Mouse (Mus musculus) forebrain, embryonic 11.5 days (tissue): ENCODE results near the gene Gatd1. TPM values are rescaled to one million over a fixed set of nuclear protein-coding genes. Genes with fewer than 3 reads are reported as not detected.
A peak's percentile ranks its signal among the peaks of the same experiment; 100 is the strongest.

ENCODE experiments used
- ATAC-seq: fragments of 200-750 bp; cut with Nextera tagmentation; replicated peaks from 2 replicates; pipeline ENCODE4 v1.8.0; 2017; ENCODE audit warnings: moderate TSS enrichment; ENCODE audit not compliant: low FRiP score
- DNase-seq: peaks from one replicate; pipeline ENCODE4 v3.0.0-alpha.2; 2017; ENCODE audit warnings: low spot score
- H3K27ac ChIP-seq: fragments of 300-500 bp; sonication (generic); 2 replicates; pipeline ENCODE4 v1.5.1; 2014; ENCODE audit warnings: low read depth, low read length
- H3K27me3 ChIP-seq: fragments of 300-500 bp; sonication (generic); 2 replicates; pipeline ENCODE4 v1.6.1; 2014; ENCODE audit warnings: mild to moderate bottlenecking, low read length, mixed read lengths; ENCODE audit not compliant: control insufficient read depth, insufficient read depth
- H3K36me3 ChIP-seq: fragments of 300-500 bp; sonication (generic); 2 replicates; pipeline ENCODE4 v1.6.1; 2014; ENCODE audit warnings: mild to moderate bottlenecking, low read length, moderate library complexity, mixed read lengths; ENCODE audit not compliant: control insufficient read depth, insufficient read depth
- H3K4me1 ChIP-seq: fragments of 300-500 bp; sonication (generic); replicated peaks from 2 replicates; pipeline ENCODE4 v1.6.1; 2014; ENCODE audit warnings: low read length, mixed read lengths; ENCODE audit not compliant: control insufficient read depth, insufficient read depth
- H3K4me2 ChIP-seq: fragments of 300-500 bp; sonication (generic); 2 replicates; pipeline ENCODE4 v1.6.1; 2014; ENCODE audit warnings: low read depth, mild to moderate bottlenecking, low read length, moderate library complexity, mixed read lengths; ENCODE audit not compliant: severe bottlenecking
- H3K4me3 ChIP-seq: fragments of 300-500 bp; sonication (generic); 2 replicates; pipeline ENCODE4 v1.5.1; 2014; ENCODE audit warnings: low read depth, low read length
- H3K9ac ChIP-seq: fragments of 300-500 bp; sonication (generic); 2 replicates; pipeline ENCODE4 v1.6.1; 2014; ENCODE audit warnings: low read length
- H3K9me3 ChIP-seq: fragments of 300-500 bp; sonication (generic); 2 replicates; pipeline ENCODE4 v1.6.1; 2016; ENCODE audit warnings: low read length, mixed read lengths; ENCODE audit not compliant: control insufficient read depth
- WGBS: fragments of 180-500 bp; shearing (Covaris S2); extraction: QIAGEN DNeasy Blood & Tissue Kit; methylation state at CpG from one replicate; pipeline ENCODE4 v1.1.7; 2014; 5-methylcytosine and 5-hydroxymethylcytosine counted together
- polyA plus RNA-seq: library from polyadenylated mRNA; unstranded; fragments of >200 nt; fragmentation: Nextera tagmentation; extraction: Ambion mirVana; gene quantifications from 2 replicates; pipeline ENCODE4 v1.2.1, GENCODE M21; 2014

Gatd1 gene
- polyA plus RNA-seq, 1 experiment from 2014 or later: 42.9 TPM

- no peak overlapping the region for H3K4me3 ChIP-seq
- WGBS: 84% methylated on average over 12 of the region's 12 CpGs
- DNase-seq: no peak
- H3K4me2 ChIP-seq: no peak overlapping the region
- peaks cover 4% of the 10 kb centered on the region; the same call in 1 of the 2 replicates for H3K4me1 ChIP-seq
- H3K27me3 ChIP-seq: no peaks in the 10 kb centered on the region
- no peak overlapping the region for H3K27ac ChIP-seq
- H3K9me3 ChIP-seq: no peaks in the 10 kb centered on the region
- no peak for ATAC-seq
- H3K36me3 ChIP-seq: peaks cover 3% of the 10 kb centered on the region; the same call in 1 of the 2 replicates
- H3K9ac ChIP-seq: no peak overlapping the region
Observed at GRCm38 (mm10) chr7:141426948-141427730, 13.2 kb upstream of the Gatd1 start.

- H3K4me1 ChIP-seq: 0 out of 2 replicates have a peak, but pooled peaks cover 2% of the 10 kb centered on the region
- DNase-seq (no peak), ATAC-seq (no peak)
- H3K4me2 ChIP-seq: no peak overlapping the region
- no peaks in the 10 kb centered on the region for H3K36me3 ChIP-seq
- H3K27me3 ChIP-seq: no peaks in the 10 kb centered on the region
- H3K9me3 ChIP-seq: no peaks in the 10 kb centered on the region
- WGBS: 71% methylated on average over 4 of the region's 4 CpGs
- H3K4me3 ChIP-seq: no peak overlapping the region
- no peak overlapping the region for H3K27ac ChIP-seq
- H3K9ac ChIP-seq: no peak overlapping the region
Observed at GRCm38 (mm10) chr7:141423811-141424210, 9.9 kb upstream of the Gatd1 start.

GRCm38 (mm10) chr7:141420030-141420702 lies 6.2 kb upstream of the Gatd1 start:
- ATAC-seq: no peak
- Histone ChIP-seq H3K9me3 (no peaks in the 10 kb centered on the region), H3K4me1 (no peaks in the 10 kb centered on the region), H3K4me3 (no peak overlapping the region), H3K4me2 (no peak overlapping the region), H3K36me3 (no peaks in the 10 kb centered on the region), H3K9ac (no peak overlapping the region), H3K27ac (no peak overlapping the region), H3K27me3 (no peaks in the 10 kb centered on the region)
- DNase-seq: no peak
- 87% methylated on average over 9 of the region's 9 CpGs for WGBS

- no peak overlapping the region for H3K9ac ChIP-seq
- WGBS: 78% methylated on average over 7 of the region's 7 CpGs
- H3K27ac ChIP-seq: no peak overlapping the region
- no peaks in the 10 kb centered on the region for H3K9me3 ChIP-seq
- ATAC-seq (no peak), DNase-seq (no peak)
- H3K4me3 ChIP-seq: no peak overlapping the region
- H3K36me3 ChIP-seq: no peaks in the 10 kb centered on the region
- H3K4me2 ChIP-seq: no peak overlapping the region
- H3K4me1 ChIP-seq: no peaks in the 10 kb centered on the region
- no peaks in the 10 kb centered on the region for H3K27me3 ChIP-seq
Observed at GRCm38 (mm10) chr7:141418970-141419369, 5.0 kb upstream of the Gatd1 start.

- Histone ChIP-seq H3K27ac (no peak overlapping the region), H3K9ac (no peak overlapping the region)
- ATAC-seq: no peak
Observed at GRCm38 (mm10) chr7:141417731-141418681, 4.1 kb upstream of the Gatd1 start.

GRCm38 (mm10) chr7:141416144-141416841 lies 2.4 kb upstream of the Gatd1 start:
- H3K9me3 ChIP-seq: no peaks in the 10 kb centered on the region
- H3K9ac ChIP-seq: no peak overlapping the region
- DNase-seq: peak; percentile 28
- H3K27ac ChIP-seq: no peak overlapping the region
- H3K36me3 ChIP-seq: no peaks in the 10 kb centered on the region
- no peak overlapping the region for H3K4me2 ChIP-seq
- 0 out of 2 replicates have a peak, but pooled peaks cover 3% of the 10 kb centered on the region for H3K4me1 ChIP-seq
- no peaks in the 10 kb centered on the region for H3K27me3 ChIP-seq
- 79% methylated on average over 6 of the region's 6 CpGs for WGBS
- no peak overlapping the region for H3K4me3 ChIP-seq
- ATAC-seq: no peak

More at GRCm38 (mm10) chr7:141417731-141418681, 4.1 kb upstream of the Gatd1 start:
- H3K4me1 ChIP-seq: 0 out of 2 replicates have a peak, but pooled peaks cover 3% of the 10 kb centered on the region
- 71% methylated on average over 8 of the region's 8 CpGs for WGBS
- no peaks in the 10 kb centered on the region for H3K36me3 ChIP-seq
- H3K27me3 ChIP-seq: no peaks in the 10 kb centered on the region
- no peak overlapping the region for H3K4me3 ChIP-seq
- no peak overlapping the region for H3K4me2 ChIP-seq
- no peaks in the 10 kb centered on the region for H3K9me3 ChIP-seq
- peak; percentile 32 for DNase-seq

GRCm38 (mm10) chr7:141413331-141413730 lies 605 bp downstream of the Gatd1 start:
- peak overlapping the region; percentile 83 for H3K9ac ChIP-seq
- H3K9me3 ChIP-seq: no peaks in the 10 kb centered on the region
- H3K27ac ChIP-seq: peak overlapping the region; percentile 59; the same call in 1 of the 2 replicates
- H3K4me2 ChIP-seq: peak overlapping the region; percentile 90
- 0 out of 2 replicates have a peak, but pooled peaks cover 3% of the 10 kb centered on the region for H3K4me1 ChIP-seq
- DNase-seq (peak; percentile 61), ATAC-seq (no peak)
- WGBS: 4% methylated on average over 16 of the region's 16 CpGs
- H3K27me3 ChIP-seq: no peaks in the 10 kb centered on the region
- H3K36me3 ChIP-seq: no peaks in the 10 kb centered on the region
- H3K4me3 ChIP-seq: peak overlapping the region; percentile 70
